Mouse (Mus musculus): Measurements from ENCODE around the gene Kcnk1. TPM values are rescaled to one million over a fixed set of nuclear protein-coding genes. Genes with fewer than 3 reads are reported as not detected.

Kcnk1 gene
- polyA plus RNA-seq, 1 experiment from 2014 or later: 1.9 TPM

GRCm38 (mm10) chr8:126024891-126025290, 29.9 kb downstream of the Kcnk1 start:
- no peak overlapping the region for H3K27ac ChIP-seq (ENCODE audit: low read depth, low read length)
- 81% methylated on average over 16 of the region's 16 CpGs for WGBS
- H3K36me3 ChIP-seq (ENCODE audit: control insufficient read depth, insufficient read depth, low read length): no peaks in the 10 kb centered on the region
- no peak for ATAC-seq (replicated peaks; ENCODE audit: low FRiP score)
- H3K9me3 ChIP-seq (ENCODE audit: control insufficient read depth, low read length): no peaks in the 10 kb centered on the region
- H3K4me3 ChIP-seq (ENCODE audit: low read depth, low read length): no peak overlapping the region
- no peak overlapping the region for H3K4me2 ChIP-seq
- no peaks in the 10 kb centered on the region for H3K4me1 ChIP-seq (replicated peaks; ENCODE audit: control insufficient read depth, insufficient read depth, low read length)
- no peak overlapping the region for H3K9ac ChIP-seq (ENCODE audit: low read depth, low read length)
- no peaks in the 10 kb centered on the region for H3K27me3 ChIP-seq (replicated peaks; ENCODE audit: control insufficient read depth, insufficient read depth, low read length)
- no peak for DNase-seq (ENCODE audit: low spot score)

- Histone ChIP-seq H3K4me1 (replicated peaks; ENCODE audit: control insufficient read depth, insufficient read depth, low read length) (no peaks in the 10 kb centered on the region), H3K4me3 (ENCODE audit: low read depth, low read length) (no peak overlapping the region), H3K36me3 (ENCODE audit: control insufficient read depth, insufficient read depth, low read length) (no peaks in the 10 kb centered on the region), H3K4me2 (no peak overlapping the region), H3K27ac (ENCODE audit: low read depth, low read length) (no peak overlapping the region), H3K9ac (ENCODE audit: low read depth, low read length) (no peak overlapping the region), H3K9me3 (ENCODE audit: control insufficient read depth, low read length) (no peaks in the 10 kb centered on the region), H3K27me3 (replicated peaks; ENCODE audit: control insufficient read depth, insufficient read depth, low read length) (no peaks in the 10 kb centered on the region)
- WGBS: 81% methylated on average over 9 of the region's 9 CpGs
- no peak for ATAC-seq (replicated peaks; ENCODE audit: low FRiP score)
- DNase-seq (ENCODE audit: low spot score): no peak
Measured at GRCm38 (mm10) chr8:126026121-126026520, 31.2 kb downstream of the Kcnk1 start.

- no peak overlapping the region for H3K4me3 ChIP-seq (ENCODE audit: low read depth, low read length)
- no peaks in the 10 kb centered on the region for H3K4me1 ChIP-seq (replicated peaks; ENCODE audit: control insufficient read depth, insufficient read depth, low read length)
- H3K27me3 ChIP-seq (replicated peaks; ENCODE audit: control insufficient read depth, insufficient read depth, low read length): no peaks in the 10 kb centered on the region
- H3K9ac ChIP-seq (ENCODE audit: low read depth, low read length): no peak overlapping the region
- no peak for ATAC-seq (replicated peaks; ENCODE audit: low FRiP score)
- no peaks in the 10 kb centered on the region for H3K9me3 ChIP-seq (ENCODE audit: control insufficient read depth, low read length)
- H3K27ac ChIP-seq (ENCODE audit: low read depth, low read length): no peak overlapping the region
- no peaks in the 10 kb centered on the region for H3K36me3 ChIP-seq (ENCODE audit: control insufficient read depth, insufficient read depth, low read length)
- no peak overlapping the region for H3K4me2 ChIP-seq
- 67% methylated on average over 9 of the region's 9 CpGs for WGBS
- DNase-seq (ENCODE audit: low spot score): no peak
Measured at GRCm38 (mm10) chr8:126026584-126026983, 31.6 kb downstream of the Kcnk1 start.

- Histone ChIP-seq H3K9ac (ENCODE audit: low read depth, low read length) (no peak overlapping the region), H3K27ac (ENCODE audit: low read depth, low read length) (no peak overlapping the region), H3K4me1 (replicated peaks; ENCODE audit: control insufficient read depth, insufficient read depth, low read length) (no peaks in the 10 kb centered on the region), H3K27me3 (replicated peaks; ENCODE audit: control insufficient read depth, insufficient read depth, low read length) (no peaks in the 10 kb centered on the region), H3K9me3 (ENCODE audit: control insufficient read depth, low read length) (no peaks in the 10 kb centered on the region), H3K4me2 (no peak overlapping the region), H3K4me3 (ENCODE audit: low read depth, low read length) (no peak overlapping the region), H3K36me3 (ENCODE audit: control insufficient read depth, insufficient read depth, low read length) (no peaks in the 10 kb centered on the region)
- WGBS: 84% methylated on average over 6 of the region's 6 CpGs
- DNase-seq (ENCODE audit: low spot score) (no peak), ATAC-seq (replicated peaks; ENCODE audit: low FRiP score) (no peak)
Measured at GRCm38 (mm10) chr8:126027486-126027885, 32.5 kb downstream of the Kcnk1 start.

- no peak overlapping the region for H3K4me2 ChIP-seq
- no peak for ATAC-seq (replicated peaks; ENCODE audit: low FRiP score)
- H3K9ac ChIP-seq (ENCODE audit: low read depth, low read length): no peak overlapping the region
- H3K36me3 ChIP-seq (ENCODE audit: control insufficient read depth, insufficient read depth, low read length): no peaks in the 10 kb centered on the region
- DNase-seq (ENCODE audit: low spot score): no peak
- 69% methylated on average over 6 of the region's 6 CpGs for WGBS
- H3K27me3 ChIP-seq (replicated peaks; ENCODE audit: control insufficient read depth, insufficient read depth, low read length): no peaks in the 10 kb centered on the region
- no peak overlapping the region for H3K27ac ChIP-seq (ENCODE audit: low read depth, low read length)
- no peaks in the 10 kb centered on the region for H3K9me3 ChIP-seq (ENCODE audit: control insufficient read depth, low read length)
- no peaks in the 10 kb centered on the region for H3K4me1 ChIP-seq (replicated peaks; ENCODE audit: control insufficient read depth, insufficient read depth, low read length)
- no peak overlapping the region for H3K4me3 ChIP-seq (ENCODE audit: low read depth, low read length)
Measured at GRCm38 (mm10) chr8:126028941-126029340, 34.0 kb downstream of the Kcnk1 start.

GRCm38 (mm10) chr8:126032776-126033175, 37.8 kb downstream of the Kcnk1 start:
- H3K4me2 ChIP-seq: no peak overlapping the region
- no peaks in the 10 kb centered on the region for H3K27me3 ChIP-seq (replicated peaks; ENCODE audit: control insufficient read depth, insufficient read depth, low read length)
- H3K4me3 ChIP-seq (ENCODE audit: low read depth, low read length): no peak overlapping the region
- 74% methylated on average over 6 of the region's 6 CpGs for WGBS
- H3K36me3 ChIP-seq (ENCODE audit: control insufficient read depth, insufficient read depth, low read length): no peaks in the 10 kb centered on the region
- H3K9ac ChIP-seq (ENCODE audit: low read depth, low read length): no peak overlapping the region
- no peaks in the 10 kb centered on the region for H3K4me1 ChIP-seq (replicated peaks; ENCODE audit: control insufficient read depth, insufficient read depth, low read length)
- H3K9me3 ChIP-seq (ENCODE audit: control insufficient read depth, low read length): no peaks in the 10 kb centered on the region
- DNase-seq (ENCODE audit: low spot score) (no peak), ATAC-seq (replicated peaks; ENCODE audit: low FRiP score) (no peak)
- H3K27ac ChIP-seq (ENCODE audit: low read depth, low read length): no peak overlapping the region

GRCm38 (mm10) chr8:126035046-126035445, 40.1 kb downstream of the Kcnk1 start:
- Histone ChIP-seq H3K27ac (ENCODE audit: low read depth, low read length) (no peak overlapping the region), H3K4me2 (no peak overlapping the region), H3K4me3 (ENCODE audit: low read depth, low read length) (no peak overlapping the region), H3K9ac (ENCODE audit: low read depth, low read length) (no peak overlapping the region), H3K36me3 (ENCODE audit: control insufficient read depth, insufficient read depth, low read length) (no peaks in the 10 kb centered on the region), H3K9me3 (ENCODE audit: control insufficient read depth, low read length) (no peaks in the 10 kb centered on the region), H3K27me3 (replicated peaks; ENCODE audit: control insufficient read depth, insufficient read depth, low read length) (no peaks in the 10 kb centered on the region), H3K4me1 (replicated peaks; ENCODE audit: control insufficient read depth, insufficient read depth, low read length) (no peaks in the 10 kb centered on the region)
- ATAC-seq (replicated peaks; ENCODE audit: low FRiP score) (no peak), DNase-seq (ENCODE audit: low spot score) (no peak)
- WGBS: 81% methylated on average over 4 of the region's 4 CpGs

- Histone ChIP-seq H3K36me3 (ENCODE audit: control insufficient read depth, insufficient read depth, low read length) (no peaks in the 10 kb centered on the region), H3K4me3 (ENCODE audit: low read depth, low read length) (no peak overlapping the region), H3K4me1 (replicated peaks; ENCODE audit: control insufficient read depth, insufficient read depth, low read length) (no peaks in the 10 kb centered on the region), H3K9me3 (ENCODE audit: control insufficient read depth, low read length) (no peaks in the 10 kb centered on the region), H3K9ac (ENCODE audit: low read depth, low read length) (no peak overlapping the region), H3K27me3 (replicated peaks; ENCODE audit: control insufficient read depth, insufficient read depth, low read length) (no peaks in the 10 kb centered on the region), H3K27ac (ENCODE audit: low read depth, low read length) (no peak overlapping the region), H3K4me2 (no peak overlapping the region)
- no peak for DNase-seq (ENCODE audit: low spot score)
- WGBS: 77% methylated on average over 5 of the region's 5 CpGs
- ATAC-seq (replicated peaks; ENCODE audit: low FRiP score): no peak
Measured at GRCm38 (mm10) chr8:126036340-126036739, 41.4 kb downstream of the Kcnk1 start.

GRCm38 (mm10) chr8:126045751-126046150, 50.8 kb downstream of the Kcnk1 start:
- WGBS: 82% methylated on average over 4 of the region's 4 CpGs
- Histone ChIP-seq H3K4me2 (no peak overlapping the region), H3K36me3 (ENCODE audit: control insufficient read depth, insufficient read depth, low read length) (no peaks in the 10 kb centered on the region), H3K9me3 (ENCODE audit: control insufficient read depth, low read length) (no peaks in the 10 kb centered on the region), H3K27ac (ENCODE audit: low read depth, low read length) (no peak overlapping the region), H3K4me3 (ENCODE audit: low read depth, low read length) (no peak overlapping the region), H3K9ac (ENCODE audit: low read depth, low read length) (no peak overlapping the region), H3K27me3 (replicated peaks; ENCODE audit: control insufficient read depth, insufficient read depth, low read length) (no peaks in the 10 kb centered on the region), H3K4me1 (replicated peaks; ENCODE audit: control insufficient read depth, insufficient read depth, low read length) (no peaks in the 10 kb centered on the region)
- DNase-seq (ENCODE audit: low spot score) (no peak), ATAC-seq (replicated peaks; ENCODE audit: low FRiP score) (no peak)
